Mouse (Mus musculus) liver, embryonic 11.5 days (tissue): ENCODE measurements around the gene Gm4707. TPM values are rescaled to one million over a fixed set of nuclear protein-coding genes. Genes with fewer than 3 reads are reported as not detected.
"Not testable (repeated sequence)": the region's sequence is repeated elsewhere in the genome, so short reads cannot be mapped to it uniquely, and the experiment has no call there.

Experiments
- ATAC-seq: fragments of 200-750 bp; cut with Nextera tagmentation; replicated peaks from 2 replicates; pipeline ENCODE4 v1.8.0; 2017; ENCODE audit warnings: moderate number of reproducible peaks, mild to moderate bottlenecking, moderate TSS enrichment, moderate library complexity; ENCODE audit not compliant: low FRiP score
- DNase-seq: peaks from one replicate; pipeline ENCODE4 v3.0.0-alpha.2; 2017; ENCODE audit warnings: low spot score
- H3K27ac ChIP-seq: fragments of 300-500 bp; sonication (generic); 2 replicates; pipeline ENCODE4 v1.5.1; 2014; ENCODE audit warnings: mild to moderate bottlenecking, low read depth, low read length, control low read depth
- H3K27me3 ChIP-seq: fragments of 300-500 bp; sonication (generic); replicated peaks from 2 replicates; pipeline ENCODE4 v1.6.1; 2014; ENCODE audit warnings: low read length, mixed read lengths; ENCODE audit not compliant: control insufficient read depth, insufficient read depth
- H3K36me3 ChIP-seq: fragments of 300-500 bp; sonication (generic); 2 replicates; pipeline ENCODE4 v1.6.1; 2014; ENCODE audit warnings: mild to moderate bottlenecking, low read length, moderate library complexity, mixed read lengths; ENCODE audit not compliant: control insufficient read depth, insufficient read depth
- H3K4me1 ChIP-seq: fragments of 300-500 bp; sonication (generic); replicated peaks from 2 replicates; pipeline ENCODE4 v1.6.1; 2014; ENCODE audit warnings: low read length, mixed read lengths; ENCODE audit not compliant: control insufficient read depth, insufficient read depth
- H3K4me2 ChIP-seq: fragments of 300-500 bp; sonication (generic); 2 replicates; pipeline ENCODE4 v1.6.1; 2014; ENCODE audit warnings: mild to moderate bottlenecking, control low read depth, moderate library complexity
- H3K4me3 ChIP-seq: fragments of 300-500 bp; sonication (generic); 2 replicates; pipeline ENCODE4 v1.5.1; 2014; ENCODE audit warnings: low read depth, low read length, control low read depth
- H3K9ac ChIP-seq: fragments of 300-500 bp; sonication (generic); 2 replicates; pipeline ENCODE4 v1.6.1; 2014; ENCODE audit warnings: low read depth, low read length, control low read depth
- H3K9me3 ChIP-seq: fragments of 300-500 bp; sonication (generic); 2 replicates; pipeline ENCODE4 v1.6.1; 2016; ENCODE audit warnings: low read length, inconsistent platforms, mixed read lengths; ENCODE audit not compliant: control insufficient read depth
- WGBS: fragments of 180-500 bp; shearing (Covaris S2); extraction: QIAGEN DNeasy Blood & Tissue Kit; methylation state at CpG from one replicate; pipeline ENCODE4 v1.1.7; 2014; 5-methylcytosine and 5-hydroxymethylcytosine counted together
- polyA plus RNA-seq: library from polyadenylated mRNA; unstranded; fragments of >200 nt; fragmentation: Nextera tagmentation; extraction: Ambion mirVana; gene quantifications from 2 replicates; pipeline ENCODE4 v1.2.1, GENCODE M21; 2014

Gm4707 gene
- polyA plus RNA-seq, 1 experiment from 2014 or later, result 5.2 TPM

DNA sequence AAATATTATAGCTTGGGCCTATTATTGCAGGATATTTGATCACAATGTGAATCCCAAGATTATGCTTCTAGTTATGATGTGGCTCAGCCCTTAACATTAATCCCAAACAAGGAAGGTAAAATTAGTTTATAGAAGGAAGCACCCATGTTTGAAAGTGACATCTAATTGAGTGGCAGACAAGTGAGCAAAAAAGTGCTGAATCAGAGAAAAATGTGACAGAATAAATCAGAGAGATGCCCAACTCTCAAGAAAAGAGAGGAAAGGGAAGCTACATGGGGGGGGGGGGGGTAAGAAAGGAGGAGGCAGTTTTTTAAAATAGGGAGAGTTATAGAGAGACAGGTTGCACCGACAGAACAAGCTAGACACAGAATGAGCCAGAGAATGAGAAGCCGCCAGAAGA lies 11.5 kb upstream of the Gm4707 start:
- WGBS, result 75% methylated on average over 2 of the region's 2 CpGs
- DNase-seq (no peak), ATAC-seq (no peak)

DNA sequence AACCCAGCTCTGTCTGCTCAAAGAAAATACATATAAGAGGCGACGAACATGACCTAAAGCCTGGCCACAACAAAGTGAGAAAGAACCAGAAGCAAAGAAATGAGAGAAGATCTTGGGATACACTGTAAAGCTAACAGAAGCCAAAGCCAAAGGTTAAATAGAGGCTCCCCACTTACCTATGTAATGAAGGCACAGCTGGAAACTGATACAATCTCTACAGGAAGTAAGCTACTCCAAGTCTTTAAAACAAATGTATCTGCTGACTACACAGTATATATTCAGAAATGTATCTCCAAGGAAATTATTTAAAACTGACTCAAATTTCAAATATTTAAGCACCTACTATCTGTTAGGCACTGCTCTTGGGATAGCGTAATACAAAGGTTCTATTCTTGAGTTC lies 594 bp upstream of the Gm4707 start:
- no peak for ATAC-seq
- Histone ChIP-seq H3K9me3 (no peaks in the 10 kb centered on the region), H3K4me2 (no peak overlapping the region), H3K27ac (no peak overlapping the region), H3K4me3 (no peak overlapping the region), H3K36me3 (peaks cover 21% of the 10 kb centered on the region; the same call in 1 of the 2 replicates), H3K9ac (no peak overlapping the region), H3K27me3 (no peaks in the 10 kb centered on the region), H3K4me1 (no peaks in the 10 kb centered on the region)
- WGBS, result 88% methylated on average over 3 of the region's 3 CpGs
- DNase-seq, result no peak

More for the DNA sequence above, 11.5 kb upstream of the Gm4707 start:
- H3K4me2 ChIP-seq, result no peak overlapping the region
- no peak overlapping the region for H3K4me3 ChIP-seq
- peaks cover 5% of the 10 kb centered on the region for H3K4me1 ChIP-seq
- H3K27me3 ChIP-seq, result no peaks in the 10 kb centered on the region
- no peaks in the 10 kb centered on the region for H3K36me3 ChIP-seq
- no peaks in the 10 kb centered on the region for H3K9me3 ChIP-seq
- H3K9ac ChIP-seq, result no peak overlapping the region
- no peak overlapping the region for H3K27ac ChIP-seq

GRCm38 (mm10) chr17:71457361-71457760 lies 2.4 kb downstream of the Gm4707 start:
- not testable (repeated sequence) for H3K4me3 ChIP-seq, H3K27me3 ChIP-seq, ATAC-seq, H3K4me1 ChIP-seq, H3K4me2 ChIP-seq, DNase-seq, H3K27ac ChIP-seq, H3K9ac ChIP-seq, H3K9me3 ChIP-seq
- peaks cover 19% of the 10 kb centered on the region; the same call in 1 of the 2 replicates for H3K36me3 ChIP-seq
- 89% methylated on average over 6 of the region's 6 CpGs for WGBS

DNA sequence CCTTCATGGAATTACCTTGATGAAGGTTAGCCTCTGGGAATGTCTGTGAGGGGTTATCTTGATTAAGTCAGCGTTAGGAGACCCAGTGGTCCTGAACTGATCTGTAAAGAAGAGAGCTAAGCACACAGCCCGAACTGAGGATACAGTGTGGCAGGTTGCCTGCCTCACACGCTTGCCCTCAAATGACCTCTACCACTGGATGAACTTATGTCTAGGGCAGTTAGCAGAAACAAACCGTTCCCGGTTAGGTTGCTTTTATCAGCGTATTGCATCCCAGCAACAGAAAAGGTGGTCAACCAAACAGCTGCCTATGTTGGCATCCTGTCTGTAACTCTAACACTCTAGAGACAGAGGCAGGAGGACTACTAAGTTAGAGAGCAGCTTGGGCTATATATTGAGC lies 14.5 kb downstream of the Gm4707 start:
- Histone ChIP-seq H3K27ac (no peak overlapping the region), H3K4me2 (no peak overlapping the region), H3K4me3 (no peak overlapping the region), H3K27me3 (no peaks in the 10 kb centered on the region), H3K9ac (no peak overlapping the region), H3K4me1 (no peaks in the 10 kb centered on the region), H3K36me3 (peaks cover 16% of the 10 kb centered on the region), H3K9me3 (no peaks in the 10 kb centered on the region)
- WGBS, result 90% methylated on average over 6 of the region's 6 CpGs
- ATAC-seq (no peak), DNase-seq (no peak)

- Histone ChIP-seq H3K27ac (no peak overlapping the region), H3K36me3 (peaks cover 16% of the 10 kb centered on the region)
- no peak for ATAC-seq
Observed at GRCm38 (mm10) chr17:71444718-71445117, 15.0 kb downstream of the Gm4707 start.

DNA sequence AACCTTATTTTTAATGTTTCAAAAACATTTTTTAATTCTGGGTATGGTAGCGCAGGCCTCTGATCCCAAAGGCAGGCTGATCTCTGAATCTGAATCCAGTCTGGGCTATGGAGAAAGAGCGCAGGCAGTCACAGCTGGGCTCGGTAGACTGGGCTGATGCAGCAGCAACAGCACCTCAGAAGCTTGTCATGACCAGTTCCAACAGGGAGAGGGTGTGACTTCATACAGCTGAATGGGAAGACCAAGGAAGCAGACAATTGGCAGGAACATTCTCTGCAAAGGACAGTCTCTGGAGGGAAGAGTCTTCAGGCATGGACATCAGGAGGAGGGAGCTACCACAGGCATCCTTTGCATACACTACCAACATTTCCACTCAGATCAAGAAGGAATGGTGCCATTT lies 15.6 kb downstream of the Gm4707 start:
- WGBS, result 97% methylated on average over 3 of the region's 3 CpGs
- Histone ChIP-seq H3K9me3 (no peaks in the 10 kb centered on the region), H3K9ac (no peak overlapping the region), H3K27ac (no peak overlapping the region), H3K4me3 (no peak overlapping the region), H3K36me3 (peaks cover 16% of the 10 kb centered on the region), H3K27me3 (no peaks in the 10 kb centered on the region), H3K4me2 (no peak overlapping the region), H3K4me1 (no peaks in the 10 kb centered on the region)
- DNase-seq (no peak), ATAC-seq (no peak)

More at GRCm38 (mm10) chr17:71444718-71445117, 15.0 kb downstream of the Gm4707 start:
- Histone ChIP-seq H3K4me2 (no peak overlapping the region), H3K9ac (no peak overlapping the region), H3K4me3 (no peak overlapping the region), H3K27me3 (no peaks in the 10 kb centered on the region), H3K4me1 (no peaks in the 10 kb centered on the region), H3K9me3 (no peaks in the 10 kb centered on the region)
- WGBS, result 82% methylated on average over 2 of the region's 2 CpGs
- no peak for DNase-seq

- Histone ChIP-seq H3K36me3 (peaks cover 16% of the 10 kb centered on the region), H3K4me2 (no peak overlapping the region), H3K9me3 (no peaks in the 10 kb centered on the region), H3K27me3 (no peaks in the 10 kb centered on the region), H3K4me3 (no peak overlapping the region), H3K9ac (no peak overlapping the region), H3K4me1 (no peaks in the 10 kb centered on the region), H3K27ac (no peak overlapping the region)
- DNase-seq, result no peak
- WGBS, result 92% methylated on average over 6 of the region's 6 CpGs
- ATAC-seq, result no peak
Observed at GRCm38 (mm10) chr17:71443273-71443672, 16.4 kb downstream of the Gm4707 start.

DNA sequence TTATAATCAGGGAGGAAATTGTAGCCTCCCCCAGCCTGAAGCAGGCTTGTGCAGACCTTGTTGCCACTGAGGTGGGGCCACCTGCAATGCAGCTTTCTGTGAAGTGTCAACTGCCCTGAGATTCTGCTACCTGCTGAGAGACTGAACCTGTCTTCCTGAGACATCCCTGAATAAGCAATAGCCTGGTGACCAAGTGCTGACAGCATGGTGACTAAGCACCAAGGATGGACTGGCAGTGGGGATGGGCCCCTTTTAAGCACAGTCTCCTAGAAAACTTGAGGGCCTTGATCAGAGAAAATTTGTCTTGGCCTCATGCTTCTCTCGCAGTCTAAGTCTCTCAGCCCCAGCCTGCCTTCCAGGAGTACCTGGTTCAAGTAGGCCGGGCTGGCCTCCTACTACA lies 37.2 kb downstream of the Gm4707 start:
- H3K27ac ChIP-seq, H3K4me2 ChIP-seq, H3K4me1 ChIP-seq, H3K4me3 ChIP-seq, ATAC-seq, H3K9ac ChIP-seq, H3K9me3 ChIP-seq, DNase-seq, H3K27me3 ChIP-seq: not testable (repeated sequence)
- peaks cover 35% of the 10 kb centered on the region for H3K36me3 ChIP-seq
- WGBS, result 97% methylated on average over 2 of the region's 2 CpGs

DNA sequence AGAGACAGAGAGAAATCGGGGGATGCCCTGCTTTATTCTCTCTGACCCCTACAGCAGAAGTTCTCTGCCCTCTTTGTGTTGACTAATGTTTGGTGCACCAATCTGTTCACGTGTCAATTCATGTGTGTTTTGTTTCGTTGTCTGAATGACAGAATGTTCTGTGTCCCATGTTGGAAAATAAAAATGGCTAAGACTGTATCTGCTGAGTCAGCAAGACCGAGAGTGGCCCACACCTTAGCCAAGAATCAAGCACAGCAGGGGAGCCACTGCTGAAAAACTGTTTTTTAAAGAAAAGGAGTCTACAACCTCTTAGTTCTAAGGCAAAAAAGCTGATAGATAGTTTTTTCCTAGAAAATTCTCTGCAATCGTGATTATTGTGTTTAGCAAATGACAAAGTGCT lies 40.3 kb downstream of the Gm4707 start:
- H3K36me3 ChIP-seq, result peaks cover 25% of the 10 kb centered on the region
- not testable (repeated sequence) for H3K4me1 ChIP-seq, H3K4me2 ChIP-seq, H3K9me3 ChIP-seq, DNase-seq, H3K9ac ChIP-seq, H3K27ac ChIP-seq, H3K27me3 ChIP-seq, ATAC-seq, H3K4me3 ChIP-seq
- 87% methylated on average over 5 of the region's 5 CpGs for WGBS
